Mouse (Mus musculus) thymus, adult 2 months (tissue): Measurements from ENCODE around the gene Rsg1.

Source experiments
- CTCF ChIP-seq: fragments of 200-500 bp; IDR thresholded peaks from 2 replicates; pipeline ENCODE4 v1.5.1; 2012; ENCODE audit warnings: mild to moderate bottlenecking, control low read depth, low read length, moderate library complexity, borderline replicate concordance; ENCODE audit not compliant: control insufficient read depth, poor library complexity, insufficient read depth; ENCODE audit errors: extremely low read depth
- POLR2A ChIP-seq: fragments of 200-500 bp; IDR thresholded peaks from 2 replicates; pipeline ENCODE4 v1.6.1; 2012; ENCODE audit warnings: mild to moderate bottlenecking, low read length, control low read depth, moderate library complexity; ENCODE audit not compliant: control insufficient read depth, poor library complexity, insufficient read depth; ENCODE audit errors: extremely low read depth

- TF ChIP-seq CTCF (no peak), POLR2A (no peak)
Observed at GRCm38 (mm10) chr4:141243636-141244035, 29.9 kb downstream of the Rsg1 start.
